Mouse (Mus musculus) heart, adult 2 months (tissue): ENCODE results near the gene Ugt1a7c.

Source experiments
- CTCF ChIP-seq: fragments of 200-600 bp; IDR thresholded peaks from 2 replicates; pipeline ENCODE4 v1.8.1; 2022; ENCODE audit warnings: antibody characterized with exemption, mild to moderate bottlenecking, moderate library complexity
- EP300 ChIP-seq: fragments of 200-500 bp; IDR thresholded peaks from 2 replicates; pipeline ENCODE4 v1.6.1; 2011; ENCODE audit warnings: low read depth, low read length, control low read depth; ENCODE audit not compliant: insufficient read depth
- POLR2A ChIP-seq: fragments of 200-500 bp; IDR thresholded peaks from 2 replicates; pipeline ENCODE4 v1.6.1; 2011; ENCODE audit warnings: mild to moderate bottlenecking, low read depth, low read length, control low read depth; ENCODE audit not compliant: insufficient read depth

- TF ChIP-seq EP300: no peak
- no peak for TF ChIP-seq CTCF
- TF ChIP-seq POLR2A: no peak
Observed at GRCm38 (mm10) chr1:88223591-88223990, 128.7 kb downstream of the Ugt1a7c start.
